Mouse (Mus musculus) CH12F3 (cell line): Measurements from ENCODE around the gene Cep112.

Experiments
- in situ Hi-C: fragments of 300-500 bp; cut with MboI; formaldehyde crosslinking; loops from 2 replicates; pipeline ENCODE4 v1.14.3; 2020; ENCODE audit warnings: low sequenced_read_pairs

Gene Cep112

GRCm38 (mm10) chr11:108429076-108429475 is 4.1 kb downstream of the Cep112 start:
- in situ Hi-C loops, result loop anchor here (10.0 kb wide), 1 partner anchor 564 kb away; no protein-coding TSS in a partner anchor

GRCm38 (mm10) chr11:108443893-108444563 is 19.0 kb downstream of the Cep112 start:
- in situ Hi-C loops, result no loop called here

- in situ Hi-C loops, result no loop called here
Measured at GRCm38 (mm10) chr11:108447148-108447547, 22.2 kb downstream of the Cep112 start.

- in situ Hi-C loops, result loop anchor here (25.0 kb wide), 2 partner anchors 587 to 737 kb away; no protein-coding TSS in a partner anchor
Measured at GRCm38 (mm10) chr11:108449811-108450210, 24.8 kb downstream of the Cep112 start.

GRCm38 (mm10) chr11:108459599-108459998 is 34.6 kb downstream of the Cep112 start:
- in situ Hi-C loops, result loop anchor here (25.0 kb wide), 2 partner anchors 578 to 728 kb away; no protein-coding TSS in a partner anchor

GRCm38 (mm10) chr11:108464138-108464537 is 39.1 kb downstream of the Cep112 start:
- in situ Hi-C loops, result loop anchor here (25.0 kb wide), 2 partner anchors 573 to 723 kb away; no protein-coding TSS in a partner anchor

- in situ Hi-C loops, result loop anchor here (25.0 kb wide), 2 partner anchors 572 to 722 kb away; no protein-coding TSS in a partner anchor
Measured at GRCm38 (mm10) chr11:108464715-108465301, 39.8 kb downstream of the Cep112 start.

- in situ Hi-C loops, result no loop called here
Measured at GRCm38 (mm10) chr11:108475738-108476137, 50.7 kb downstream of the Cep112 start.

GRCm38 (mm10) chr11:108476226-108476625 is 51.2 kb downstream of the Cep112 start:
- in situ Hi-C loops, result no loop called here

- in situ Hi-C loops, result no loop called here
Measured at GRCm38 (mm10) chr11:108483976-108484375, 59.0 kb downstream of the Cep112 start.

- in situ Hi-C loops, result no loop called here
Measured at GRCm38 (mm10) chr11:108488256-108488655, 63.3 kb downstream of the Cep112 start.

GRCm38 (mm10) chr11:108489863-108490262 is 64.9 kb downstream of the Cep112 start:
- in situ Hi-C loops, result no loop called here

- in situ Hi-C loops, result no loop called here
Measured at GRCm38 (mm10) chr11:108508190-108508589, 83.2 kb downstream of the Cep112 start.

- in situ Hi-C loops, result no loop called here
Measured at GRCm38 (mm10) chr11:108527725-108528363, 102.9 kb downstream of the Cep112 start.

- in situ Hi-C loops, result no loop called here
Measured at GRCm38 (mm10) chr11:108532901-108533300, 107.9 kb downstream of the Cep112 start.

GRCm38 (mm10) chr11:108534014-108534413 is 109.0 kb downstream of the Cep112 start:
- in situ Hi-C loops, result no loop called here

GRCm38 (mm10) chr11:108552997-108553622 is 128.1 kb downstream of the Cep112 start:
- in situ Hi-C loops, result no loop called here

GRCm38 (mm10) chr11:108553881-108554280 is 128.9 kb downstream of the Cep112 start:
- in situ Hi-C loops, result no loop called here

GRCm38 (mm10) chr11:108558544-108558943 is 133.6 kb downstream of the Cep112 start:
- in situ Hi-C loops, result no loop called here

GRCm38 (mm10) chr11:108559506-108559905 is 134.5 kb downstream of the Cep112 start:
- in situ Hi-C loops, result no loop called here

GRCm38 (mm10) chr11:108562076-108562475 is 137.1 kb downstream of the Cep112 start:
- in situ Hi-C loops, result no loop called here
